Mouse (Mus musculus) embryonic facial prominence, embryonic 13.5 days (tissue): Measurements from ENCODE around the gene Itprip. TPM values are rescaled to one million over a fixed set of nuclear protein-coding genes. Genes with fewer than 3 reads are reported as not detected.
A peak's percentile ranks its signal among the peaks of the same experiment; 100 is the strongest.

Experiments used
- ATAC-seq: fragments of 200-750 bp; cut with Nextera tagmentation; 2 replicates; pipeline ENCODE4 v1.8.0; 2017; ENCODE audit warnings: low read depth; ENCODE audit not compliant: insufficient number of reproducible peaks, insufficient read depth, low FRiP score, low TSS enrichment
- H3K27ac ChIP-seq: fragments of 300-500 bp; sonication (generic); 2 replicates; pipeline ENCODE4 v1.5.1; 2015; ENCODE audit warnings: moderate library complexity, mild to moderate bottlenecking, inconsistent platforms
- H3K27me3 ChIP-seq: fragments of 300-500 bp; sonication (generic); 2 replicates; pipeline ENCODE4 v1.6.1; 2015; ENCODE audit warnings: mild to moderate bottlenecking, inconsistent platforms
- H3K36me3 ChIP-seq: fragments of 300-500 bp; sonication (generic); 2 replicates; pipeline ENCODE4 v1.6.1; 2015; ENCODE audit warnings: mild to moderate bottlenecking, inconsistent platforms
- H3K4me1 ChIP-seq: fragments of 300-500 bp; sonication (generic); 2 replicates; pipeline ENCODE4 v1.6.1; 2015; ENCODE audit warnings: inconsistent platforms
- H3K4me2 ChIP-seq: fragments of 300-500 bp; sonication (generic); 2 replicates; pipeline ENCODE4 v1.6.1; 2015; ENCODE audit warnings: moderate library complexity, mild to moderate bottlenecking, inconsistent platforms
- H3K4me3 ChIP-seq: fragments of 300-500 bp; sonication (generic); 2 replicates; pipeline ENCODE4 v1.5.1; 2015; ENCODE audit warnings: mild to moderate bottlenecking, inconsistent platforms
- H3K9ac ChIP-seq: fragments of 300-500 bp; sonication (generic); 2 replicates; pipeline ENCODE4 v1.6.1; 2015; ENCODE audit warnings: mild to moderate bottlenecking, inconsistent platforms
- H3K9me3 ChIP-seq: fragments of 300-500 bp; sonication (generic); 2 replicates; pipeline ENCODE4 v1.6.1; 2016; ENCODE audit warnings: inconsistent platforms
- WGBS: fragments of 180-500 bp; shearing (Covaris S2); methylation state at CpG from one replicate; pipeline ENCODE4 v1.1.7; 2015; ENCODE audit warnings: mixed read lengths; 5-methylcytosine and 5-hydroxymethylcytosine counted together
- polyA plus RNA-seq: library from polyadenylated mRNA; unstranded; fragments of >200 nt; fragmentation: Nextera tagmentation; extraction: Ambion mirVana; gene quantifications from 2 replicates; pipeline ENCODE4 v1.2.1, GENCODE M21; 2015

The Itprip gene
- polyA plus RNA-seq, 1 experiment from 2014 or later: 16.5 TPM

DNA sequence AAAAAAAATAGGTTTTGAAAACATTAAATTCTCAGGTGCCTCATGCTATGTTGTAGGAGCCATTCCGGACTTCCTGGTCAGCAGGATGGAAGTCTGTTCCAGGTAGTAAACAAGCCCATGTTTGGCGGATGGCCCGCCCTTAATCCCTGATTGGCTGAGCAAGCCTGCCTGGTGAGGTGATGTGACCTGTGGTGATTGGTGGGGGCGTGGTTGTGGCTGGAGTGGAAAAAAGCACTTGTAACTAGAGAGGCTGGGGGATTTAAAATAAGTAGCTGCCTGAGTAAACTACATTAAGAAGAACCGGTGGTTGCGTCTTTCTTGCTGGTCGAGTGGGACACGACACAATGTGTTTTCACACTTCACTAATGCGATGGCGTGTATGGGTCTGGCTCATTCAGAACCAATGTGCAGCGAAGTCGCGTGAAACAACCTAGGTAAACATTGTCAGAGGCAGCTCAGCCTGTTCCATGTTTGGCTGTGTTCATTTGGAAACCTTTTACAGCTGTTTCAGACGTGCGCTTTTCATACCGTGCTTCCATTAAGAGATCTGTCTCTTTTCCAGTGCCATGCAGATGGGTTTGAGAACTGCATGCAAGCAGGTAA, 15.6 kb upstream of the Itprip start:
- peaks cover 15% of the 10 kb centered on the region for H3K4me1 ChIP-seq
- no peak overlapping the region for H3K27ac ChIP-seq
- H3K9me3 ChIP-seq: no peaks in the 10 kb centered on the region
- H3K4me3 ChIP-seq: no peak overlapping the region
- no peak overlapping the region for H3K9ac ChIP-seq
- H3K36me3 ChIP-seq: no peaks in the 10 kb centered on the region
- H3K27me3 ChIP-seq: peaks cover 16% of the 10 kb centered on the region
- 72% methylated on average over 16 of the region's 16 CpGs for WGBS
- no peak overlapping the region for H3K4me2 ChIP-seq
- ATAC-seq: no peak

DNA sequence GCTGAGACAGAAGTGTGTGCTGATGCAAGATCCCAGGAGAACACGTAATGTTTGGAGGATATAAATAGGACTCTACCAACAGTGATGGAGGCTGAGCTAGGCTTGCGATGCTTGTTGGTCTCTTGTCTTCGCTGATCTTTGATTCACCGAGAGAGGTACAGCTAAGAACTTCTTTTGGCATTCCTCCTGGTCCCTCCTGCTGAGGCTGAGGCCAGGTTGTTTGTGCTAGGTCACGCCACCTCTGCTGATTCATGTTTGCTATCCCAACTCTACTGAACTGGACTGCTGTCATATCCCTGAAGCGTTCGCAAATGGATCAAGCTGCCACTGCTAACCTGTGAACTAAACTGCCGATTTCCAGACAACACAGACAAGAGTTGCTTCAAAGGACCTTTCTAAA, 15.0 kb upstream of the Itprip start:
- 94% methylated on average over 8 of the region's 8 CpGs for WGBS
- H3K27ac ChIP-seq: no peak overlapping the region

GRCm38 (mm10) chr19:47931982-47932638, 13.0 kb upstream of the Itprip start:
- whole genome bisulfite sequencing: 37% methylated on average over 7 of the region's 7 CpGs
- Histone ChIP-seq H3K27me3 (no peaks in the 10 kb centered on the region), H3K9me3 (no peaks in the 10 kb centered on the region), H3K27ac (no peak overlapping the region), H3K36me3 (no peaks in the 10 kb centered on the region), H3K4me3 (no peak overlapping the region), H3K4me1 (peaks cover 5% of the 10 kb centered on the region; the same call in 1 of the 2 replicates), H3K9ac (no peak overlapping the region), H3K4me2 (no peak overlapping the region)
- no peak for ATAC-seq

More for the DNA sequence above, 15.0 kb upstream of the Itprip start:
- peaks cover 15% of the 10 kb centered on the region for H3K4me1 ChIP-seq
- H3K9me3 ChIP-seq: no peaks in the 10 kb centered on the region
- H3K27me3 ChIP-seq: peaks cover 16% of the 10 kb centered on the region
- no peak overlapping the region for H3K4me3 ChIP-seq
- H3K4me2 ChIP-seq: no peak overlapping the region
- no peak for ATAC-seq
- H3K9ac ChIP-seq: no peak overlapping the region
- H3K36me3 ChIP-seq: no peaks in the 10 kb centered on the region

DNA sequence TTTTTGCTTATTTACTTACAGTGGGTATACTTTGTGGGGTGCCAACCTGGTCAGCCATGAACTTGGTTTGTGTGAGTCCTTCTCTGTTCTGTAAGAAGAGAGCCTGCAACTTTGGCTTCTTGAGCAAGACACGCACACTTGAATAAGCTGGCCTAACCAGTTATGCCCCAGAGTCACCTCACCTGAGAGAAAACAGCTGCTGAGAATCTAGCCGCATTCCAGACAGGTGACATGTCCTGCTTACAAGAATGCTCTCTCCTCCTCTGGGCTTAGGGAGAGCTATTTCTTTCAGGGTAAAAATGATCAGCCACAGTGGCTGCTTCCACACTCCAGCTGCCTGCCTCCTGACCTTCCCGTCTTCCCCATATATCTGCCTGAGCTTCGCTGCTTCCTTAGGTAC, 9.9 kb upstream of the Itprip start:
- H3K4me2 ChIP-seq: no peak overlapping the region
- no peaks in the 10 kb centered on the region for H3K27me3 ChIP-seq
- H3K9me3 ChIP-seq: no peaks in the 10 kb centered on the region
- H3K4me1 ChIP-seq: 0 out of 2 replicates have a peak, but pooled peaks cover 5% of the 10 kb centered on the region
- H3K4me3 ChIP-seq: no peak overlapping the region
- H3K9ac ChIP-seq: no peak overlapping the region
- 0 out of 2 replicates have a peak overlapping the region, but pooled peaks have one; percentile 23 for H3K27ac ChIP-seq
- no peaks in the 10 kb centered on the region for H3K36me3 ChIP-seq
- WGBS: 72% methylated on average over 4 of the region's 4 CpGs
- no peak for ATAC-seq

DNA sequence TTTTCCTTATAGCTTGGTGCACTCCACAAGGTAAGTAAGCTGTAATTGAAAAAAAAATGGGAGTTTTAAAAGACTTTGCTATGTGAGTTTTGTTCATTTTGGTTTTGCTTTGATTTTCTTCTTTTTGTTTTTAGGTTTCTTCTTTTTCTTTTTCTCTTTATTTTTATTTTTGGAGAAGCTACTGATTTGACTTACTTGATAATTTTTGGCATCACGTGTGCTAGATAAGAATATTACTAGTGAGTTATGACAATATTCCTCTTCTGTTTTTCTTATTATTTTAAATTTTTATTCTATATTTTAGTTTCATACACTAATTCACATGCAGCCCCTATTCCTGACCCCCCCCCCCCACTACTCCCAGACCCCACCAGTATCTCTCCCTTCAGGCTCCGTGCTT, 7.9 kb upstream of the Itprip start:
- Histone ChIP-seq H3K27ac (no peak overlapping the region), H3K27me3 (no peaks in the 10 kb centered on the region), H3K36me3 (no peaks in the 10 kb centered on the region), H3K9me3 (no peaks in the 10 kb centered on the region), H3K4me3 (no peak overlapping the region), H3K4me2 (no peak overlapping the region), H3K4me1 (0 out of 2 replicates have a peak, but pooled peaks cover 5% of the 10 kb centered on the region), H3K9ac (no peak overlapping the region)
- WGBS: 85% methylated on average over 2 of the region's 2 CpGs
- no peak for ATAC-seq

DNA sequence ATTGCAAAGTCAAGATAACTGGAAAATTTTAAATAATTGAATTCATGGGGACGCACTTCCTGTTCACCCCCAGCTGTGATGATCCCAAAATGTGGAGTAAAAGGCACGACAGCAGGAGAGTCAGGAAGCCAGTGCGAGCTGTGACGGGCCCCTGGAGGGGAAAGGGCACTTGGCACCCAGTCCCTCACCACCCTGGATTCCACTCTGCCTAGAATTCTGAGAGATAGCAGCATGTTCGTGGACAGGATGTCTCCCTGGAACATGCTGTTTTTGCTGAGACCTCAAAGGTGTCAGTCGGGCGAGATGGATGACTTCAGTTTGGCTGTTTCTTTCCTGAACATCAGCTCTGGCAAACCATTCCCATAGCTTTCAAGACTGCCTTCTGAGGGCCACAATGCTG, 6.7 kb upstream of the Itprip start:
- Histone ChIP-seq H3K4me3 (no peak overlapping the region), H3K4me2 (no peak overlapping the region), H3K36me3 (no peaks in the 10 kb centered on the region), H3K9ac (no peak overlapping the region), H3K27ac (no peak overlapping the region), H3K4me1 (no peaks in the 10 kb centered on the region), H3K9me3 (no peaks in the 10 kb centered on the region), H3K27me3 (no peaks in the 10 kb centered on the region)
- 72% methylated on average over 7 of the region's 7 CpGs for WGBS
- no peak for ATAC-seq

DNA sequence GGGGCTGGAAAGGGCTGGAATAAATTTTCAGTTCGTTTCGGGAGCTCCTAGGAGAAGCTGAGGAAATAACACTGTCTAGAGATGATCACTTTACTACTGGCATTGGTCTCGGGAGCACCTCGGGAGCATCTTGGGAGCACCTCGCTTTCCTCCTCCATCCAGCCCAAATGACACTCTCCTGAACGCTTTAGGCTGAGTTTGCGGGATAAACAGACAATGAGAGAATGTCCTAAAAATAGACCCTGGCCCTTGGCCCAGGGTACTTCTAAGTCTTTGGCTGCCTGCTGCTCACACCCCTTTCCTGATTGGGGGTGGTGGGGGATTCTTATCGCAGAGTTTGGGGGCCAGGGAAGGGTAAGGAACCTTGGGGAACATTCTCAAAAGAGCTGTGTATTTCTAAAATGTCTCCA, 872 bp upstream of the Itprip start:
- H3K27me3 ChIP-seq: no peaks in the 10 kb centered on the region
- peak overlapping the region; percentile 83 for H3K4me2 ChIP-seq
- H3K4me1 ChIP-seq: peaks cover 34% of the 10 kb centered on the region
- ATAC-seq: no peak
- peak overlapping the region; percentile 97 for H3K27ac ChIP-seq
- no peaks in the 10 kb centered on the region for H3K9me3 ChIP-seq
- H3K4me3 ChIP-seq: peak overlapping the region; percentile 89
- H3K9ac ChIP-seq: peak overlapping the region; percentile 93
- H3K36me3 ChIP-seq: no peaks in the 10 kb centered on the region
- 4% methylated on average over 8 of the region's 8 CpGs for WGBS

DNA sequence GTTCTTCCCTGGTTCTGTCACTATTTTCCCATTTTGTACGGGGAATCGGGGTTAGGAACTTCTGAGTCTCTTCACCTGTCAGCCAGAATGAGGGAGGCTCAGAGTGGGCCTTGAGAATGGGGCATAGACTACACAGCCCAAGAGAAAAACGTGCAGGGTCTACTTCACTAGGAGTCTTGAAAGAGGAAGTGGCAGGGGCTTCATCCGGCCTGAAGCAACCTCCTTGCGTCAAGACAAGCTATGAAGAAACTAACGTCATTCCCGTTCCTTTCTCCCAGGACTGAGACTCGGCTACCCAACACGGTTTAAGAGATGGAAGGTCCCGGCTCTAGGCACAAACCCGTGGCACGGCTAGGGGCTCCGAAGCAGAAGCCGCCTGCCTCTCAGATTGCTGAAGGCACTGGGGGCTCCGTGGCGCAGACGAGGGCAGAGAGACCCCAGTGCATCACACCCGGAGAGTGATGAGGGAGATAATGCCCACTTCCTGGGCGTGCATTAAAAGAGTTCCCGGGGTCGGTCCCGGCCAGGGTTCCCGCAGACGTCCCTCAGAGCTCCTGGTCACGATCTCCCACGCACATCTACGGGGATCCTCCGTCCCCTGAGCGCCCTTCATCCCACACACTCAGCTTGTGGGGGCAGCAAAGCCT, 521 bp downstream of the Itprip start:
- peak; percentile 32; the same call in 1 of the 2 replicates for ATAC-seq
- peak overlapping the region; percentile 97 for H3K27ac ChIP-seq
- no peaks in the 10 kb centered on the region for H3K27me3 ChIP-seq
- no peaks in the 10 kb centered on the region for H3K9me3 ChIP-seq
- H3K4me1 ChIP-seq: peaks cover 34% of the 10 kb centered on the region
- peak overlapping the region; percentile 89 for H3K4me3 ChIP-seq
- H3K9ac ChIP-seq: peak overlapping the region; percentile 93
- WGBS: under 1% methylated on average over 29 of the region's 29 CpGs
- H3K4me2 ChIP-seq: peak overlapping the region; percentile 83
- 0 out of 2 replicates have a peak, but pooled peaks cover 6% of the 10 kb centered on the region for H3K36me3 ChIP-seq

GRCm38 (mm10) chr19:47918016-47918415, 1.1 kb downstream of the Itprip start:
- Histone ChIP-seq H3K4me2 (peak overlapping the region; percentile 83), H3K27ac (peak overlapping the region; percentile 97; the same call in 1 of the 2 replicates), H3K36me3 (0 out of 2 replicates have a peak, but pooled peaks cover 9% of the 10 kb centered on the region), H3K4me1 (peaks cover 34% of the 10 kb centered on the region), H3K27me3 (no peaks in the 10 kb centered on the region), H3K9me3 (no peaks in the 10 kb centered on the region), H3K4me3 (peak overlapping the region; percentile 89), H3K9ac (peak overlapping the region; percentile 93)
- WGBS: 9% methylated on average over 9 of the region's 9 CpGs
- ATAC-seq: no peak

- peaks cover 34% of the 10 kb centered on the region for H3K4me1 ChIP-seq
- H3K27me3 ChIP-seq: no peaks in the 10 kb centered on the region
- H3K4me2 ChIP-seq: peak overlapping the region; percentile 83
- H3K36me3 ChIP-seq: 0 out of 2 replicates have a peak, but pooled peaks cover 9% of the 10 kb centered on the region
- H3K4me3 ChIP-seq: peak overlapping the region; percentile 89
- WGBS: 18% methylated on average over 4 of the region's 4 CpGs
- H3K9me3 ChIP-seq: no peaks in the 10 kb centered on the region
- H3K9ac ChIP-seq: peak overlapping the region; percentile 93
- H3K27ac ChIP-seq: no peak overlapping the region
- ATAC-seq: no peak
Measured at GRCm38 (mm10) chr19:47917396-47917795, 1.7 kb downstream of the Itprip start.

DNA sequence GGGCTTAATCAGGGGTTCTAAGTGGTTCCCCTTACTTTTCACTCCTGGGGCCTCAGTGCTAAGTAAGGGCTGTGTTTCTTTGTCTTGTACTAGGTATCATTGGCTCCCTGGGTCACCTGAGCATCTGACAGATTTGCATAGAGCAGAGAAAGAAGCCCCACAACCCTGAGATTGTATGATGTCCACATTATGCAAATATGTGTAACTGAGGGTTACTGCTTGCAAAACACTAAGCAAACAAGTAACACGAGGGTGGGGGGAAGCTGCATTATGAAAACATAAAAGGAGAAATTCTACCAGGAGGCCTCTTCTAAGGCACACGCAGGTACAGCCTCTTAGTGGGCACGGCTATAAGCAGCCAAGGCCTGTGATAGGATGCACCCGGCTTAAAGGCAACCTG, 3.8 kb downstream of the Itprip start:
- Histone ChIP-seq H3K4me2 (no peak overlapping the region), H3K27me3 (no peaks in the 10 kb centered on the region), H3K36me3 (0 out of 2 replicates have a peak, but pooled peaks cover 14% of the 10 kb centered on the region), H3K27ac (no peak overlapping the region), H3K9ac (no peak overlapping the region), H3K9me3 (no peaks in the 10 kb centered on the region), H3K4me1 (peaks cover 40% of the 10 kb centered on the region), H3K4me3 (no peak overlapping the region)
- WGBS: 81% methylated on average over 4 of the region's 4 CpGs
- no peak for ATAC-seq
